7 mouse cellular contexts compared by ENCODE assay signal in genomic region chr5:37242360-37243168, GRCm38 (mm10). TPM values are rescaled to one million over a fixed set of nuclear protein-coding genes. Genes with fewer than 3 reads are reported as not detected.
DNase-seq lines count a peak whose midpoint lies in the region; ATAC-seq and TF ChIP-seq lines count a peak whose summit lies in the region.

No protein-coding gene starts in this region.

- ATAC-seq in liver, embryonic 11.5 days (replicated peaks; ENCODE audit: low FRiP score): no peak
- no peak for ATAC-seq in hindbrain, postnatal 0 days
- ATAC-seq in neural tube, embryonic 14.5 days (ENCODE audit: low read depth): no peak

- H3K9ac ChIP-seq in liver, embryonic 11.5 days (ENCODE audit: low read depth, low read length): no peak overlapping the region
- peak overlapping the region; percentile 82 for H3K9ac ChIP-seq in hindbrain, postnatal 0 days (replicated peaks; ENCODE audit: low read length)
- peak overlapping the region; percentile 83 for H3K9ac ChIP-seq in neural tube, embryonic 14.5 days (replicated peaks; ENCODE audit: low read depth, low read length)

- WGBS in liver, embryonic 11.5 days: 12% methylated on average over 44 of the region's 44 CpGs
- WGBS in embryonic facial prominence, embryonic 10.5 days: 11% methylated on average over 44 of the region's 44 CpGs
- WGBS in hindbrain, postnatal 0 days: 7% methylated on average over 40 of the region's 44 CpGs
- 7% methylated on average over 43 of the region's 44 CpGs for WGBS in neural tube, embryonic 14.5 days

- peaks cover 5% of the 10 kb centered on the region; the same call in 1 of the 2 replicates for H3K4me1 ChIP-seq in liver, embryonic 11.5 days (replicated peaks; ENCODE audit: control insufficient read depth, insufficient read depth, low read length)
- H3K4me1 ChIP-seq in embryonic facial prominence, embryonic 10.5 days: peaks cover 53% of the 10 kb centered on the region
- H3K4me1 ChIP-seq in hindbrain, postnatal 0 days (ENCODE audit: insufficient read depth, low read length): no peaks in the 10 kb centered on the region; the same call in 1 of the 2 replicates
- H3K4me1 ChIP-seq in neural tube, embryonic 14.5 days (ENCODE audit: control insufficient read depth, insufficient read depth, low read length): peaks cover 21% of the 10 kb centered on the region; the same call in 1 of the 2 replicates

- peak overlapping the region; percentile 43 for H3K4me3 ChIP-seq in liver, embryonic 11.5 days (ENCODE audit: low read depth, low read length)
- H3K4me3 ChIP-seq in embryonic facial prominence, embryonic 10.5 days: peak overlapping the region; percentile 80
- H3K4me3 ChIP-seq in hindbrain, postnatal 0 days (ENCODE audit: low read length): peak overlapping the region; percentile 76
- H3K4me3 ChIP-seq in neural tube, embryonic 14.5 days (ENCODE audit: low read depth, low read length): peak overlapping the region; percentile 81

- H3K27me3 ChIP-seq in liver, embryonic 11.5 days (replicated peaks; ENCODE audit: control insufficient read depth, insufficient read depth, low read length): peaks cover 80% of the 10 kb centered on the region
- peaks cover 82% of the 10 kb centered on the region for H3K27me3 ChIP-seq in embryonic facial prominence, embryonic 10.5 days (replicated peaks; ENCODE audit: low read depth, poor library complexity, severe bottlenecking)
- no peaks in the 10 kb centered on the region for H3K27me3 ChIP-seq in hindbrain, postnatal 0 days (ENCODE audit: insufficient read depth, low read length)
- H3K27me3 ChIP-seq in neural tube, embryonic 14.5 days (ENCODE audit: control insufficient read depth, insufficient read depth, low read length): peaks cover 6% of the 10 kb centered on the region; the same call in 1 of the 2 replicates

- no peaks in the 10 kb centered on the region for H3K9me3 ChIP-seq in liver, embryonic 11.5 days (ENCODE audit: control insufficient read depth, low read length)
- H3K9me3 ChIP-seq in embryonic facial prominence, embryonic 10.5 days: no peaks in the 10 kb centered on the region
- no peaks in the 10 kb centered on the region for H3K9me3 ChIP-seq in hindbrain, postnatal 0 days (ENCODE audit: low read length)
- H3K9me3 ChIP-seq in neural tube, embryonic 14.5 days (ENCODE audit: control insufficient read depth, low read length): no peaks in the 10 kb centered on the region

- H3K4me2 ChIP-seq in liver, embryonic 11.5 days: peak overlapping the region; percentile 63
- peak overlapping the region; percentile 66 for H3K4me2 ChIP-seq in hindbrain, postnatal 0 days (ENCODE audit: low read depth, low read length)
- peak overlapping the region; percentile 94 for H3K4me2 ChIP-seq in neural tube, embryonic 14.5 days (ENCODE audit: low read depth, low read length)

- DNase-seq in liver, embryonic 11.5 days (ENCODE audit: low spot score): no peak
- DNase-seq in liver: no peak
- DNase-seq in embryonic facial prominence, embryonic 10.5 days (ENCODE audit: low spot score): no peak
- peak; percentile 36 for DNase-seq in hindbrain, postnatal 0 days (ENCODE audit: low spot score)
- no peak for DNase-seq in ovary, postnatal 36 days (ENCODE audit: low spot score)
- no peak for DNase-seq in layer of hippocampus, adult 9-11 months

- no peaks in the 10 kb centered on the region for H3K36me3 ChIP-seq in liver, embryonic 11.5 days (ENCODE audit: control insufficient read depth, insufficient read depth, low read length)
- no peaks in the 10 kb centered on the region for H3K36me3 ChIP-seq in embryonic facial prominence, embryonic 10.5 days (replicated peaks)
- no peaks in the 10 kb centered on the region for H3K36me3 ChIP-seq in hindbrain, postnatal 0 days (ENCODE audit: insufficient read depth, low read length)
- no peaks in the 10 kb centered on the region for H3K36me3 ChIP-seq in neural tube, embryonic 14.5 days (ENCODE audit: control insufficient read depth, insufficient read depth, low read length)

- no peak for TF ChIP-seq CTCF in hindbrain, postnatal 0 days (IDR thresholded peaks at IDR 0.05; ENCODE audit: low read depth)

- H3K27ac ChIP-seq in liver, embryonic 11.5 days (ENCODE audit: low read depth, low read length): no peak overlapping the region
- H3K27ac ChIP-seq in embryonic facial prominence, embryonic 10.5 days (replicated peaks): no peak overlapping the region; the same call in 1 of the 2 replicates
- H3K27ac ChIP-seq in hindbrain, postnatal 0 days: peak overlapping the region; percentile 93
- peak overlapping the region; percentile 80 for H3K27ac ChIP-seq in neural tube, embryonic 14.5 days (ENCODE audit: low read depth, low read length)

RNA-seq across cellular contexts. Expression of gene Crmp1, which starts 0.8 kb away (rescaled TPM):
- 9.4 and 11.8 TPM in 2 replicates for polyA plus RNA-seq in liver, embryonic 11.5 days (2014; fragmentation: Nextera tagmentation; extraction: Ambion mirVana)
- polyA plus RNA-seq in embryonic facial prominence, embryonic 10.5 days (2016; fragmentation: Nextera tagmentation; extraction: Ambion mirVana): 80.2 and 88.4 TPM in 2 replicates
- total RNA-seq in hindbrain, postnatal 0 days (2014; rRNA removed): 1,015 and 1,414 TPM in 2 replicates
- 607 and 697 TPM in 2 replicates for polyA plus RNA-seq in hindbrain, postnatal 0 days (2015; fragmentation: Nextera tagmentation; extraction: Ambion mirVana)
- polyA plus RNA-seq in neural tube, embryonic 14.5 days (2014; fragmentation: Nextera tagmentation; extraction: Ambion mirVana): 908 and 937 TPM in 2 replicates

Comparison
In these comparisons a context has a peak if more than half of its experiments do, and no peak if none do; other contexts are left out.
1. H3K27ac ChIP-seq: peak in hindbrain, postnatal 0 days (single experiment) and neural tube, embryonic 14.5 days (single experiment); none in liver, embryonic 11.5 days (single experiment) and embryonic facial prominence, embryonic 10.5 days (single experiment).
2. Peak in every context shown above with its lines, with median percentiles within 50 percentile points of each other: H3K4me2 ChIP-seq and H3K4me3 ChIP-seq.